Mouse (Mus musculus) left cerebral cortex, adult 9 months (tissue): ENCODE measurements around the gene Snapin.
A peak's percentile ranks its signal among the peaks of the same experiment; 100 is the strongest.

Source experiments
- DNase-seq, 2 experiments: peaks; one replicate each; pipeline ENCODE4 v3.0.0; 2022; ENCODE audit warnings: low spot score in 2 of 2

Snapin gene

GRCm38 (mm10) chr3:90490696-90491256, at the start of gene Snapin:
Gene Snapin, minus strand, starts transcription at chr3:90491033.
- DNase-seq, result peak; percentile 87 to 97

DNA sequence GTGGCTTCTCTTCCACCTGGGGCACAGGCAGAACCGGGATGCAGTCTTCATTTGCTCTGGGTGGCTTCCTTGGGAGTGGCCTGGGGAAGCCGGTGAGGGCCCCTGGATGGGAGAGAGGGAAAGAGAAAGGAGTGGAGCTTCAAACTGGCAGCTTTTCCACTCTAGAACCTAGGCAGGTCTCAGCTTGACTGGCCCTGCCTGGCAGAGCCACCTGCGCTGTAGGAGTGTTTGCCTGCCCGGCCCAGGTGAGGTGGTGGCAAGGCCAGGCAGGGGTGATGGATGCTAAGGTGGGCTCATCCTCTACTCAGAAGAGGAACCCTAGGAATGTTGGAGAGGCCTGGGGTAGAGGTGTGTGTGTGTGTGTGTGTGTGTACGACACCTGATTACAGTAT, 47.1 kb upstream of the Snapin start:
- no peak for DNase-seq

DNA sequence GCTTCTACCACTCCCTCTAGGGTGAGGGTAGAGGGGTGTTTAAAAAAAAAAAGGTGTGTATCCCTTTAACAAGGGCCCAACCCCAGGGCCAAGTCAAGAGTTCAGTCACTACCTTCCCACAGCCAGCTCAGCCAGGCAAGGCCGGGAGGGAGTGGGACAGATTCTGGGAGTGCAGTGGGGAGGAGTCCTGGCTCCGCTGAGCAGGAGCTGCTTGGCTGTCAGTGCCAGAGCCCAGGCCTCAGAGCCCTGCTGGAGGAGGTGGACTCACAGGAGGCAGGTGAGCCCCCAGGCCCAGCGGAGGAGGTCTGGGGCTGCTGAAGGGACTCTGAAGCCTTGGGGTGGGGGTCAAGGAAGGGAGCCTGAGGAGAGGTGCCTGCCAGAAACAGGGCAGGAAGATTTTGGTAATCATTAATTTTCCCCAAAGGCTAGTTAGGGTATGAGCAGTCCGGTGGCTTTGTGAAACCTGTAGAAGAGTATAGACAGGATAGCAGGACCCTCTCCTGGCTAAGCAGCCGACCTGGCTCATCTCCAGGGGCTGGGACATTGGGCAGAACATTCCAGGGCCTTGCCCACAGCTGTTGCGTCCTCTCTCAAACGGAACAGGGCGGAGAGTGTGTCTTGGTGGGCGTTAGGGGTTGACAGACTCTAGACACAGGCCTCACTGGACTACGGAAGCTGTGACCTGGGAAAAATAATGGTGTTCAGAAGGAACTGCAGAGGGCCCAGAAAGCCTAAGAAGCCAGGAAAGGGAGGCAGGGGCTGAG, 46.5 kb upstream of the Snapin start, which contains the start of gene S100a16:
TSS of gene S100a16 (plus strand) at position 114 of the 764 bp plus-strand sequence.
- DNase-seq, result no peak

GRCm38 (mm10) chr3:90535446-90535845, 44.6 kb upstream of the Snapin start:
- DNase-seq, result no peak

DNA sequence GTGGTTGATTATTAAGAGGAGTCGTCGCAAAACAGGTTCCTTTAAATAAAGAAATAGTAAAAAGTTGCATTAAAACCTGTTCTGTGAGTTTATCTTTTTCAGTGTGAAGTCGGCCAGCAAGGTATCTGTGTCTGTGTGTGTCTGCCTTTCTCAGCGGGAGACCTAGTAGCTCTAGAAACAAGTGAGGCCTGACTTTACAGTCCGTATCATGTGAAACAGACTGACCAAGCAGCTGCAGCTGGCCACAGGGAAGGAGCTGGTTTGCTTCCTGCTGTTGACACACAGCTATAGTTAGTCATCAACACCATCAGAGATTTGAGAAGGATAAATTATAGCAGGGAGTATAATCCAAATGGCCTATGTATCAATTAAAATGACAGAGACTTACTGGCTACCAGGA, 40.9 kb upstream of the Snapin start:
- no peak for DNase-seq

DNA sequence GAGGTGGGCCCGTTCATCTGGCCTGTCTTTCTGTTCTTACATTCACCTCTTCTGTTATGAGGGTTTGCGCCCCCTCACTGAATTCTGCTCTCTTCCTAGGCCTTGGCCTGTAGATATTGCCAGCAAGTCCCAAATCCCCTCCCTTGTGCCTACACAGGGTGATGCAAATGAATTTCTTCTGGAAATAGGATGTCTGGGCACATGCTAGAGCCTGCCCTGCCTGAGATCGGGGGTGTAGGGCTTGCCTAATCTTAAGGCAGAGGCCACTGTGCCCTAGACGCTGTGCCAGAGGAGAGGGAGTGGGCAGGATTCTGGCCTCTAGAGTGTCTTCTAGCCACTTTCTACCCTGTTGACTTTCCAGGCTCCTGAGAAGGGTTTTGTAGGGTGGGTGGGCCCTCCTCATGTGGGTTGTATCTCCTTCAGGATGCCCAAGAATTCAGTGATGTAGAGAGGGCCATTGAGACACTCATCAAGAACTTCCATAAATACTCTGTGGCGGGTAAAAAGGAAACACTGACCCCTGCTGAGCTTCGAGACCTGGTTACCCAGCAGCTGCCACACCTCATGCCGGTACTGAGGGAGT, 36.5 kb upstream of the Snapin start:
- no peak for DNase-seq

- DNase-seq, result no peak
Measured at GRCm38 (mm10) chr3:90526580-90526979, 35.7 kb upstream of the Snapin start, which contains the start of gene S100a14. Gene S100a14, plus strand, starts transcription at chr3:90526856.

GRCm38 (mm10) chr3:90526076-90526475, 35.2 kb upstream of the Snapin start:
- no peak for DNase-seq

- DNase-seq, result peak in 1 of 2 experiments; percentile 65
Measured at GRCm38 (mm10) chr3:90525421-90525820, 34.6 kb upstream of the Snapin start.

GRCm38 (mm10) chr3:90517711-90518110, 26.9 kb upstream of the Snapin start:
- no peak for DNase-seq

GRCm38 (mm10) chr3:90515789-90516188, 25.0 kb upstream of the Snapin start:
- no peak for DNase-seq

DNA sequence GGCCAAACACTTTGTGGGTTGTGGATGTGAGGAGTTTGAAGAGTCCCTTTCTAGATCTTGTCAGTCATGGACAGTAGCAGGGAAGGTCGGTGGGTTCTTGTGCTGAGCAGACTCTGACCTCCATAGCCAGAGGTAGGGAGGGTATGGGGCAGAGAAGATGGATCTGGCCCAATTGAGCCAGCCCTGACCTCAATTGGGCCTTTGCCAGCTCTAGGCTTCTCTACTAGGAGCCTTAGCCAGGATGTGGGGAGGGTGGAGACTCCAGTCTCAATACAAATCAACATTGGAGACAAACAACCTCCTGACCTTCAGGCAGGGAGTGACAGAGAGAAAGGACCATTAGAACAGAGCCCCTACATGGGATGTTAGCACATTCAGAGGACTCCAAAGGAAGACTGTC, 24.4 kb upstream of the Snapin start:
- no peak for DNase-seq

- no peak for DNase-seq
Measured at GRCm38 (mm10) chr3:90514691-90515090, 23.9 kb upstream of the Snapin start.

DNA sequence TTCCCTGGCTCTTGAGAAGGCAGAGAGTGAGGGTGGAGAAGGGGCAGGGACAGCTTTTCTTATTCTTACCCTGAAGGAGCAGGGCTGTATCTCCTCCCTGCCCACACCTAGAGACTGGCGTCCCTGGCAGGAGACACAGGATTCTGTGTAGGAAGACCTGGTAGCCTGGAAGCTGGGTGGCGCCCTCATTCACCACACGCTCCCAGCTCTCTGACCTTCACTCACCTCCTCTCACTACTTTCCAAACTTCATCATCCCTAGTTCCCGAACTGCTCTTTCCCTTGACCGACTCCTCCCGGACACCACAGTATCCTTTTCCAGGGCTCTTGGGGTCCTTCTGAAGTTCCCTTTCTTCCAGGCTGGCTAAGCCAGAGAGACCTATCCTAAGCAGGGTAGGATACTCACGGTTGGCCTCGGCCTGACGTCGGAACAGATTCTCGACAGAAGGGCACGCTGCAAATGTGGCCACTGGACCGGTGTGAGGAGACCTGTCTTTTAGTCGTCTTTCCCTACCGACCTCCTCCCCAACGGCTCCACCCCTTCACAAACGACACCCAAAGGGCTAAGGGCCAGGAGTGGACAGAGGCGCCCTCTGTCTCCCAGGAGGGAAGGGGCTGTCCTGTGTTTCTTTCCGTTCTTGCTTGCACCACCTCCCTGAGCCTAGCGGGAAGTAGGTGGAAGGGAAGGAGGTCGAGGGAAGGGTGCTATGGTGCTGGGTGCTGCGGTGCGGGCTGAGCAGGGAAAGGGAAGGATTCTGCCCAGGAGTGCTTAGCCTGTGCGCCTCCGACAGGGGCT, 23.2 kb upstream of the Snapin start, which contains the start of the genes S100a1 and S100a13:
TSS of gene S100a1 (minus strand) at position 597 of the 795 bp plus-strand sequence.
TSS of gene S100a13 (plus strand) at position 640 of the 795 bp plus-strand sequence.
- peak in 1 of 2 experiments; percentile 63 for DNase-seq

DNA sequence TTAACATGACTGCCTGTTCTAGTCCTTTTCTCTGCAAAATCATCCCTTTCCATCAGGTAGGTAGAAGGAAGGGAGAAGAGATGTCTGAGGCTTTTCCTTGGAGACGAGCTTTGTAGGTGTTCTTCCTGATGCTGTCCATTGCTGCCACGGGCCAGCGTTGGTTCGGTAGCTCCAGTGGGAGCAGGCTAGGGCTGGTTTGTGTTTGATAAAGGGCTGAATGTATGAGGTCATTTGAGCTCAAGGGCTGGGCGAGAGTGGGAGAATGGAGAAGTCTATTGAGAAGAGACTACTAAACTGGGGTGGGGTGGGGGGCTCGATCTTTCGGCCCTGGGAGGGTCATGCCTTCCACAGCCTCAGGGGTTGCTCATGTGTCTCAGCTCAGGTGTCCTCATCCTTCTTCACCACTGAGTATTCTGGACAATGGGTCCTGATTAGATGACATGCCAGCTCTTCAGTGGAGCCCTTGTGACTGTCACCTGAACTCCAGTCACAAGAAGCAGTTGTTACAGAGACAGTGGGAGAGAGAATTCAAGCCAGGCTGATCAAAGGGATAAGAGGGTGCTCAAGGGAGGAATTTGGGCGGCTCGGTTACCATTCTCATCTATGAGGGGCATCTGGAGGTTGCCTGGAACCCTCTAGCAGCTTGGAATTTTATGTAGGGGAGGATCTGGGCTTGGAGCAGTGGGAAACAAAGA, 22.3 kb upstream of the Snapin start:
- DNase-seq, result no peak

DNA sequence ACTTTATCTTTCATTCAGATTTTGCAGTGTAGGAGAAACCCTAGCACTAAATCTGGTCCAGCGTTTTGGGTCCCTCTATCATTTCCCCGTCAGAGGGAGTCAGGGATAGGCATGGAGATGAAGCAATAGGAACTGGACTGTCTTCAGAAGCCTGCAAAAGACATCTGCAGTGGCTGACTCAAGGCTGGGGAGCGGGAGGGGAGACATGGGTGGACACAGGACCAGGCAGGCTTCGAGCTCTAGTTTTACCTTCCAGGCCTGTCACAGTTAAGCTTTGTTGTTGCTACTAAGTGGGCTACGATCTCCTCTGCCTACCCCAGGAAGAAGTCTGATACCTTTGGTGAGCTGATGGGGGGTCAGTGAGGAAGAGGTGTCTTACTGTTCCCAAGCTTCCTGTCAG, 21.4 kb upstream of the Snapin start:
- no peak for DNase-seq

GRCm38 (mm10) chr3:90509747-90510123, 18.9 kb upstream of the Snapin start:
- no peak for DNase-seq

GRCm38 (mm10) chr3:90508950-90509746, 18.3 kb upstream of the Snapin start, which contains the start of gene Chtop:
Gene Chtop, minus strand, starts transcription at chr3:90509498.
- peak; percentile 95 to 99 for DNase-seq

DNA sequence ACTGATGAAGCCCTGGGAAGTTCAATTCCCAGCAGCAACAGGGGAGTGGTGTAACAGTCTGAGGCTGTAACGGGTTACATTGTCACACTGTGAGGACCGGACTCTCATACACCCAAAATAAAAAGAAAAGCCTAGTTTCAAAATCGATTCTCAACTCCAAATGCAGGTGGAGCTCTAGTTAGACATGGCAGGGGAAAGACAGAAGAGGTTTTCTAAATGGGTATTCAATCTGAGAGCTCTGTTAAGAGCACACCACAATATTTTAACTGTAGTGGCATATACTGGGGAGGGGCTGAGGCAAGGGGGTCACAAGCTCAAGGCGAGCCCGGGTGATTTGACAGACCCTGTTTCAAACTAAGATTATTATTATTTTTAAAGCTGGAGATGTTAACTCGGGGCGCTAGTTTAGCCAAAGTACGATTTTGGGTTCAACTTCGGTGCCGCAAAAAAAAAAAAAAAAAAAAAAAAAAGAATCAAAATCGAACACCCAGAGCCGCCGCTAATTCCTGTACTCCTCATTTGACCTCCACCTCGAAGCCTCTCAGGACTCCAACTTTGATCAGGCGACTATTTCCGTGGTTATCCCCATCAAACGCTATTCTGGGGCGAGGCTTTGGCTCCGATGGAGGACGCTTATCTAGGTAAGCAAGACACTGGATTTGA, 17.6 kb upstream of the Snapin start:
- no peak for DNase-seq

DNA sequence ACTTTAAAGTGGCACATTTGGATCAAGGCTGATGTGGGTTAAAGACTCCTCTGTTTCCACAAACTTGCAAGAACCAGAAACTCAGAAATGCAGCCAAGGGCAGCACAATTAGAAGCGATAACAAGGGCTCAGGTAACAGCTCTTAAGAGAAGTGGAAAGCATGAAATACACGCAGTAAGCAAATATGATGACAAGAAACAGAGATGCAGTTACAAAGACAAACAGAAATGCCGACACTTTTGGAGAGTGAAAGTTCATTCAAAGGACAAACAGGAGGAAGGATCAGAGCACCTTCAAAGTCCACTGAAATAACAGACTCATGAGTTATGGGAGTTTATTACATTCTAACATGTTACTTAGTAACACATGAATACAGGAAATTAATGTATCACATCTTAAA, 15.5 kb upstream of the Snapin start:
- DNase-seq, result no peak
